Mouse (Mus musculus): ENCODE results near the gene Ajap1.

The Ajap1 gene

GRCm38 (mm10) chr4:153453496-153453895, 29.1 kb downstream of the Ajap1 start:
- DNase-seq (ENCODE audit: low read depth, low spot score), result no peak

GRCm38 (mm10) chr4:153451516-153451915, 31.1 kb downstream of the Ajap1 start:
- no peak for DNase-seq (ENCODE audit: low read depth, low spot score)

GRCm38 (mm10) chr4:153442522-153442921, 40.1 kb downstream of the Ajap1 start:
- peak; percentile 53 for DNase-seq (ENCODE audit: low read depth, low spot score)

- DNase-seq (ENCODE audit: low read depth, low spot score), result peak; percentile 89
Observed at GRCm38 (mm10) chr4:153439868-153440267, 42.7 kb downstream of the Ajap1 start.

GRCm38 (mm10) chr4:153439031-153439430, 43.6 kb downstream of the Ajap1 start:
- DNase-seq (ENCODE audit: low read depth, low spot score), result peak; percentile 94

GRCm38 (mm10) chr4:153437196-153437595, 45.4 kb downstream of the Ajap1 start:
- DNase-seq (ENCODE audit: low read depth, low spot score), result no peak

- peak; percentile 75 for DNase-seq (ENCODE audit: low read depth, low spot score)
Observed at GRCm38 (mm10) chr4:153435917-153436316, 46.7 kb downstream of the Ajap1 start.

GRCm38 (mm10) chr4:153429971-153430370, 52.6 kb downstream of the Ajap1 start:
- no peak for DNase-seq (ENCODE audit: low read depth, low spot score)

- peak; percentile 67 for DNase-seq (ENCODE audit: low read depth, low spot score)
Observed at GRCm38 (mm10) chr4:153425961-153426656, 56.5 kb downstream of the Ajap1 start.

- DNase-seq (ENCODE audit: low read depth, low spot score), result peak; percentile 79
Observed at GRCm38 (mm10) chr4:153424324-153424723, 58.3 kb downstream of the Ajap1 start.

- DNase-seq (ENCODE audit: low read depth, low spot score), result peak; percentile 79
Observed at GRCm38 (mm10) chr4:153417926-153418325, 64.7 kb downstream of the Ajap1 start.

- DNase-seq (ENCODE audit: low read depth, low spot score), result peak; percentile 66
Observed at GRCm38 (mm10) chr4:153417164-153417896, 65.3 kb downstream of the Ajap1 start.

- no peak for DNase-seq (ENCODE audit: low read depth, low spot score)
Observed at GRCm38 (mm10) chr4:153416111-153416510, 66.5 kb downstream of the Ajap1 start.

- peak; percentile 78 for DNase-seq (ENCODE audit: low read depth, low spot score)
Observed at GRCm38 (mm10) chr4:153398421-153398820, 84.2 kb downstream of the Ajap1 start.

- peak; percentile 44 for DNase-seq (ENCODE audit: low read depth, low spot score)
Observed at GRCm38 (mm10) chr4:153387478-153387877, 95.1 kb downstream of the Ajap1 start.

GRCm38 (mm10) chr4:153381433-153381832, 101.2 kb downstream of the Ajap1 start:
- no peak for DNase-seq (ENCODE audit: low read depth, low spot score)

- peak; percentile 62 for DNase-seq (ENCODE audit: low read depth, low spot score)
Observed at GRCm38 (mm10) chr4:153380885-153381284, 101.7 kb downstream of the Ajap1 start.

GRCm38 (mm10) chr4:153377981-153378380, 104.6 kb downstream of the Ajap1 start:
- DNase-seq (ENCODE audit: low read depth, low spot score), result peak; percentile 83

- DNase-seq (ENCODE audit: low read depth, low spot score), result no peak
Observed at GRCm38 (mm10) chr4:153374233-153374632, 108.4 kb downstream of the Ajap1 start.

- DNase-seq (ENCODE audit: low read depth, low spot score), result peak; percentile 78
Observed at GRCm38 (mm10) chr4:153373125-153373524, 109.5 kb downstream of the Ajap1 start.

GRCm38 (mm10) chr4:153368620-153369159, 113.9 kb downstream of the Ajap1 start:
- DNase-seq (ENCODE audit: low read depth, low spot score), result no peak

- peak; percentile 85 for DNase-seq (ENCODE audit: low read depth, low spot score)
Observed at GRCm38 (mm10) chr4:153360868-153361545, 121.6 kb downstream of the Ajap1 start.

Measured in brain, adult 2 months (tissue).